Mouse (Mus musculus) myocyte (in vitro differentiated cells): ENCODE results near the gene Actb. TPM values are rescaled to one million over a fixed set of nuclear protein-coding genes. Genes with fewer than 3 reads are reported as not detected.

Experiments used
- H3K27me3 ChIP-seq: one replicate; pipeline ENCODE4 v1.6.1; 2011; ENCODE audit not compliant: control insufficient read depth, insufficient read depth, insufficient read length
- H3K36me3 ChIP-seq: one replicate; pipeline ENCODE4 v1.6.1; 2011; ENCODE audit not compliant: control insufficient read depth, insufficient read depth
- H3K4me2 ChIP-seq: one replicate; pipeline ENCODE4 v1.6.1; 2011; ENCODE audit warnings: low read depth, control low read depth
- H3K4me3 ChIP-seq: one replicate; pipeline ENCODE4 v1.5.1; 2011; ENCODE audit warnings: mild to moderate bottlenecking, control low read depth, moderate library complexity
- H3K79me2 ChIP-seq: one replicate; pipeline ENCODE4 v1.6.1; 2011; ENCODE audit not compliant: control insufficient read depth, insufficient read depth
- H3ac ChIP-seq: one replicate; pipeline ENCODE4 v1.6.1; 2011; ENCODE audit not compliant: control insufficient read depth, insufficient read length
- CEBPB ChIP-seq: IDR thresholded peaks from 2 replicates; pipeline ENCODE4 v1.6.1; 2011; ENCODE audit warnings: mild to moderate bottlenecking, moderate library complexity; ENCODE audit not compliant: poor library complexity, insufficient read depth, severe bottlenecking
- E2F4 ChIP-seq: IDR thresholded peaks from one replicate; pipeline ENCODE4 v1.6.1; 2011; ENCODE audit warnings: mild to moderate bottlenecking, control low read depth, moderate library complexity; ENCODE audit not compliant: insufficient read depth
- MAX ChIP-seq: IDR thresholded peaks from one replicate; pipeline ENCODE4 v1.6.1; 2011; ENCODE audit warnings: low read depth, mild to moderate bottlenecking, control low read depth
- MYOD1 ChIP-seq, 3 experiments: IDR thresholded peaks; one replicate each; pipeline ENCODE4 v1.6.1; 2011; ENCODE audit warnings: control low read depth in 2 of 3, low read depth in 2 of 3, mild to moderate bottlenecking in 2 of 3, moderate library complexity in 1 of 3; ENCODE audit not compliant: insufficient read length in 2 of 3, control insufficient read depth in 1 of 3
- MYOG ChIP-seq, 3 experiments: IDR thresholded peaks; one replicate each; pipeline ENCODE4 v1.6.1; 2011; ENCODE audit warnings: control low read depth in 2 of 3, low read depth in 2 of 3, mild to moderate bottlenecking in 2 of 3; ENCODE audit not compliant: insufficient read length in 2 of 3, control insufficient read depth in 1 of 3, insufficient read depth in 1 of 3
- POLR2A ChIP-seq: IDR thresholded peaks from one replicate; pipeline ENCODE4 v1.6.1; 2011; ENCODE audit warnings: low read depth, mild to moderate bottlenecking, control low read depth, moderate library complexity; ENCODE audit not compliant: insufficient read length
- POLR2AphosphoS2 ChIP-seq: IDR thresholded peaks from one replicate; pipeline ENCODE4 v1.6.1; 2011; ENCODE audit warnings: low read depth, control low read depth; ENCODE audit not compliant: insufficient read length
- REST ChIP-seq: IDR thresholded peaks from one replicate; pipeline ENCODE4 v1.6.1; 2011; ENCODE audit warnings: mild to moderate bottlenecking, control low read depth, moderate library complexity; ENCODE audit not compliant: insufficient read depth, insufficient read length
- SRF ChIP-seq: IDR thresholded peaks from one replicate; pipeline ENCODE4 v1.6.1; 2011; ENCODE audit warnings: low read depth; ENCODE audit not compliant: control insufficient read depth, insufficient read length
- TCF12 ChIP-seq: IDR thresholded peaks from one replicate; pipeline ENCODE4 v1.6.1; 2011; ENCODE audit warnings: mild to moderate bottlenecking, control low read depth; ENCODE audit not compliant: poor library complexity, insufficient read depth, severe bottlenecking
- TCF3 ChIP-seq: IDR thresholded peaks from one replicate; pipeline ENCODE4 v1.6.1; 2011; ENCODE audit warnings: low read depth, control low read depth; ENCODE audit not compliant: insufficient read length
- USF1 ChIP-seq: IDR thresholded peaks from one replicate; pipeline ENCODE4 v1.6.1; 2011; ENCODE audit warnings: low read depth, mild to moderate bottlenecking, control low read depth, moderate library complexity
- polyA plus RNA-seq: library from polyadenylated mRNA; unstranded; fragments of >200 nt; fragmentation: generic; extraction: Trizol; gene quantifications from one replicate; pipeline ENCODE4 v1.2.1, GENCODE M21; 2012; ENCODE audit warnings: missing spikeins

The Actb gene
- polyA plus RNA-seq, 1 experiment: 2,198 TPM

DNA sequence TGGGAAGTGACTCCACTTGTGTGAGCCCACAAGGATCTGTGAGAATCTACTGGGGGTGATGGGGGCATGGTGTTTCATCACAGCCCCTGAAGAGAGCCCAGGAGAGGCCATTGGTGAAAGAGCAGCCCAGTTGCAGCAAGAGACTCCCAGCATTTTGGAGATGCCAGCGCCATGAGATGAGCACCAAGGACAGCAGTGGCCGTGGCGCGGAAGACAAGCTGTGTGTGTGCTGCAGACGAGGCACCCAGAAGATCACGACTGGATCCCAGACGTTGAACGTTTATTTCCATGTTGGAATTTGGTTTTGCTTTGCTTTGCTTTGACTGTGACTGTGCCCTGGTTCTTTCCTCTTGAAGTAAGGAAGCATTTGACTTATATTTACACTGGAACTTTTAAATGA, 10.8 kb upstream of the Actb start:
- H3K27me3 ChIP-seq: no peaks in the 10 kb centered on the region
- H3K79me2 ChIP-seq: no peaks in the 10 kb centered on the region
- no peak for TF ChIP-seq USF1
- no peak for TF ChIP-seq MYOD1 (IDR thresholded peaks at IDR 0.05; ENCODE audit: control insufficient read depth in 1 of 3, insufficient read length in 2 of 3, low read depth in 2 of 3)
- TF ChIP-seq TCF3: no peak
- no peak for TF ChIP-seq CEBPB
- TF ChIP-seq TCF12: no peak
- no peak for TF ChIP-seq E2F4
- no peak for TF ChIP-seq REST
- no peak for TF ChIP-seq SRF
- no peak for TF ChIP-seq POLR2AphosphoS2
- no peak for TF ChIP-seq POLR2A
- TF ChIP-seq MAX: no peak
- no peak for TF ChIP-seq MYOG (IDR thresholded peaks at IDR 0.05; ENCODE audit: control insufficient read depth in 1 of 3, insufficient read depth in 1 of 3, insufficient read length in 2 of 3, low read depth in 2 of 3)
- H3K4me3 ChIP-seq: no peak overlapping the region
- no peak overlapping the region for H3ac ChIP-seq
- H3K36me3 ChIP-seq: no peaks in the 10 kb centered on the region
- H3K4me2 ChIP-seq: no peak overlapping the region

DNA sequence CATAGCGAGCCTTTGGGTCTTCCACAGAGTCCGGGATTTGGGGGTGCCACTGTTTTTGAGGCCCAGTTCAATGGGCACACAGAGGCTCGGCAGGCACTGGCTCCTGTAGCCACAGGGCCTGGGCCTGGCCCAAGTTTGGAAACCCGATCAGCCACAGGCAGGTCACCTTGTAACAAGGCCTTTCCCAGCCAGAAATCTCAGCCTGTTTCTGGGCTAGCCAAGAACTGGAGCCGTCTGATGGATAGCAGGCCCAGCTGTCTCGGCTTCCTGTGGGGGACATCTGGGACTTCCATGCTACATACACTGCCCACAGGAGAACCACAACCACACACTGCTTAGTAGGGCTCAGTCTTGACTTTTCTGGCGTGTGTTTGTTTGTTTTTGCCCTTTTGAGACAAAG, 10.0 kb upstream of the Actb start:
- Histone ChIP-seq H3ac (no peak overlapping the region), H3K4me2 (peak overlapping the region; percentile 10), H3K27me3 (no peaks in the 10 kb centered on the region), H3K36me3 (no peaks in the 10 kb centered on the region), H3K79me2 (no peaks in the 10 kb centered on the region), H3K4me3 (no peak overlapping the region)
- TF ChIP-seq MAX (no peak), TCF12 (peak; percentile 14), REST (no peak), USF1 (no peak), MYOG (IDR thresholded peaks at IDR 0.05; ENCODE audit: control insufficient read depth in 1 of 3, insufficient read depth in 1 of 3, insufficient read length in 2 of 3, low read depth in 2 of 3) (peak; percentile 41 to 88 (median 76)), E2F4 (no peak), MYOD1 (IDR thresholded peaks at IDR 0.05; ENCODE audit: control insufficient read depth in 1 of 3, insufficient read length in 2 of 3, low read depth in 2 of 3) (peak; percentile 63 to 87 (median 64))

DNA sequence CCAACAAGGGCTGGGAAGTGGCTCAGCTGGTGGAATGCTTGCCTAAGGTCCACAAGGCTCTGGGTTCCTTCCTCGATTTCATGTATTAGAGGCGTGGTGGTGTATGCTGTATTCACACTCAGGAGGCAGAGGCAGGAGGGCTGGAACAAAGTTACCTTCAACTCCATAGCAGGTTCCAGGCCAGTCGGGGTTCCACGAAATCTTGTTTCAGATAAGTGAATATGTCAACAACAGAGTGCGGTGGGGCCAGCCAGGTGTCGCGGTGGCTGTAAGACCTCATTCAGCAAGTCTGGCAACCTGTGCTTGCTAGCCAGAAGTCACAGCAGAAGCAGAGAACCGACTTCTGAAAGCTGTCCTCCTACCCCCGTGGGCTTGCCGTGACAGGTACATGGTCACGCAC, 8.7 kb upstream of the Actb start:
- H3K36me3 ChIP-seq: no peaks in the 10 kb centered on the region
- TF ChIP-seq MYOG (IDR thresholded peaks at IDR 0.05; ENCODE audit: control insufficient read depth in 1 of 3, insufficient read depth in 1 of 3, insufficient read length in 2 of 3, low read depth in 2 of 3) (no peak), SRF (no peak), REST (no peak), POLR2A (no peak), MAX (no peak), CEBPB (no peak), MYOD1 (IDR thresholded peaks at IDR 0.05; ENCODE audit: control insufficient read depth in 1 of 3, insufficient read length in 2 of 3, low read depth in 2 of 3) (no peak), E2F4 (no peak), TCF3 (no peak), TCF12 (no peak), POLR2AphosphoS2 (no peak), USF1 (no peak)

GRCm38 (mm10) chr5:142912739-142913138, 6.2 kb upstream of the Actb start:
- Histone ChIP-seq H3K4me3 (no peak overlapping the region), H3K27me3 (no peaks in the 10 kb centered on the region), H3K79me2 (peaks cover 8% of the 10 kb centered on the region), H3K4me2 (peak overlapping the region; percentile 10), H3K36me3 (no peaks in the 10 kb centered on the region), H3ac (no peak overlapping the region)
- TF ChIP-seq E2F4 (no peak), POLR2A (no peak), TCF12 (no peak), POLR2AphosphoS2 (no peak), TCF3 (no peak), MAX (no peak), SRF (no peak), USF1 (no peak), REST (no peak), MYOD1 (IDR thresholded peaks at IDR 0.05; ENCODE audit: control insufficient read depth in 1 of 3, insufficient read length in 2 of 3, low read depth in 2 of 3) (no peak), MYOG (IDR thresholded peaks at IDR 0.05; ENCODE audit: control insufficient read depth in 1 of 3, insufficient read depth in 1 of 3, insufficient read length in 2 of 3, low read depth in 2 of 3) (no peak), CEBPB (no peak)

More for the DNA sequence above, 8.7 kb upstream of the Actb start:
- Histone ChIP-seq H3ac (no peak overlapping the region), H3K27me3 (no peaks in the 10 kb centered on the region), H3K4me2 (no peak overlapping the region), H3K4me3 (no peak overlapping the region), H3K79me2 (no peaks in the 10 kb centered on the region)

DNA sequence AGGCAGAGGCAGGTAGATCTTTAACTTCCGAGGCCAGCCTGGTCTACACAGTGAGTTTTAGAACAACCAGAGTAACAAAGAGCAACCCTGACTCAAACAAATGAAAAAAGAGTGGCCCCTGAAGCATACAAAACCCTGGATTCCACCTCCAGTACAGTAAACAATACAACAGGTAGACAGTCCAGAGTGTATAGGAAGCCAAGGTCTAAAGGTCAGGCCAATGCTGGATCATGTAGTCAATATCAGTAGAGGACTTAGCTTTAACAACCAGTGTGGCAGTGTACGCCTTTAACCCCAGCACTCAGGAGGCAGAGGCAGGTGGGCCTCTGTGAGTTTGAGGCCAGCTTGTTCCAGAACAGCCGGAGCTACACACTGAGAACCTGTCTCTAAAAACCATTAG, 5.8 kb upstream of the Actb start:
- Histone ChIP-seq H3K4me2 (no peak overlapping the region), H3K27me3 (no peaks in the 10 kb centered on the region), H3K4me3 (no peak overlapping the region), H3ac (no peak overlapping the region), H3K36me3 (no peaks in the 10 kb centered on the region), H3K79me2 (peaks cover 12% of the 10 kb centered on the region)
- no peak for TF ChIP-seq TCF3
- TF ChIP-seq POLR2AphosphoS2: no peak
